In the genomic region with DNA sequence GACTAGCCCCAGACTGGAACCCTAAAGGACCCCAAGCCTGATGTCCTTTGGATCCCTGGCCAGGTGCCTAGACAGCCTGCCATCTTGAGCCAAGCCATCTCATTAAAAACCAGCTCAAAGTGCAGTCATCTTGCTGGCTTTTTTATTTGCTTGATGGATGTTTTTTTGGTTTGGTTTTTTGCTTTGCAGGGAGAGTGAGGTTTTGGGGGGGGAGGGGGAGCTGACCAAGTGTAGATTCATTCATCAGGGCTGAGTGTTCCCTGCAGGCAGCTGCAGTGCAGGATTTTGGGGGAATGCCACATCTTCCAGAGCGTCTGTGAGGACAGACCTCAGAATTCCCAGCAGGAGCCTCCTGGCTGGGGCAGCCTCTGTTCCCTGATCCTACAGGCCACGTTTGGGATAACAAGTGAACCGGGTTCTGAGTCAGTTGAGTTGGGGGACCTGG, we compare ENCODE assay signal across 19 mouse cellular contexts. TPM values are rescaled to one million over a fixed set of nuclear protein-coding genes. Genes with fewer than 3 reads are reported as not detected.
A peak's percentile ranks its signal among the peaks of the same experiment; 100 is the strongest.
DNase-seq lines count a peak whose midpoint lies in the region; ATAC-seq and TF ChIP-seq lines count a peak whose summit lies in the region.
"Had no signal": no experiment of that assay in that cellular context is flagged by ENCODE, and none has a peak within 500 bp of the region (broad histone marks: within the 10 kb centered on the region; RNA-seq: fewer than 3 reads in every experiment).

No protein-coding gene starts in this region.

- in situ Hi-C loops in CH12.LX (cut with MboI; ENCODE audit: low pct_ligation_motif_present, low pct_unique_long_range_greater_than_20kb, low sequenced_read_pairs), result no loop called here

- H3K36me3 ChIP-seq in kidney, adult 2 months (ENCODE audit: control insufficient read depth, insufficient read depth, low read length), result no peaks in the 10 kb centered on the region
- H3K36me3 ChIP-seq in kidney, embryonic 16.5 days (ENCODE audit: insufficient read depth, low read length), result peaks cover 40% of the 10 kb centered on the region
- peaks cover 64 to 92% of the 10 kb centered on the region in 2 experiments for H3K36me3 ChIP-seq in CH12.LX (replicated peaks in 1 of 2; ENCODE audit: control insufficient read depth in 1 of 2, insufficient read depth in 1 of 2, low read length in 1 of 2)

- H3K4me2 ChIP-seq in kidney, embryonic 16.5 days (replicated peaks; ENCODE audit: low read depth, low read length), result no peak overlapping the region
- no peak overlapping the region for H3K4me2 ChIP-seq in CH12.LX (ENCODE audit: insufficient read depth, low read depth, poor library complexity, severe bottlenecking)
- H3K4me2 ChIP-seq: forebrain, embryonic 12.5 days; hindbrain, embryonic 12.5 days; liver, embryonic 11.5 days; lung, embryonic 15.5 days had no signal

- WGBS in kidney, adult 2 months, result 21% methylated on average over 3 of the region's 3 CpGs
- WGBS in kidney, embryonic 16.5 days, result 14% methylated on average over 3 of the region's 3 CpGs

- H3K79me2 ChIP-seq in CH12.LX (replicated peaks; ENCODE audit: control insufficient read depth, extremely low read depth, insufficient read depth, poor library complexity, severe bottlenecking), result no peaks in the 10 kb centered on the region

- no peak for TF ChIP-seq EP300 in CH12.LX (IDR thresholded peaks at IDR 0.05; ENCODE audit: low read length)

- dilution Hi-C loops in CH12.LX (cut with MboI; ENCODE audit: extremely low pct_ligation_motif_present, extremely low pct_unique_long_range_greater_than_20kb, low sequenced_read_pairs), result no loop called here

- TF ChIP-seq POLR2A in kidney, adult 2 months (IDR thresholded peaks at IDR 0.05; ENCODE audit: low read depth, low read length), result no peak
- no peak for TF ChIP-seq POLR2A in CH12.LX (IDR thresholded peaks at IDR 0.05; ENCODE audit: low read depth, low read length)

- no peak for ATAC-seq in kidney, embryonic 16.5 days (ENCODE audit: low FRiP score, low TSS enrichment)
- ATAC-seq: Patski had no signal

- no peaks in the 10 kb centered on the region for H3K27me3 ChIP-seq in kidney, adult 2 months (replicated peaks; ENCODE audit: control insufficient read depth, insufficient read depth, low read length)
- peaks cover 13% of the 10 kb centered on the region for H3K27me3 ChIP-seq in kidney, embryonic 16.5 days (ENCODE audit: insufficient read depth, low read length)
- H3K27me3 ChIP-seq in CH12.LX (replicated peaks), result no peaks in the 10 kb centered on the region
- H3K27me3 ChIP-seq: Patski had no signal

- no peak overlapping the region for H3K9ac ChIP-seq in kidney, embryonic 16.5 days (replicated peaks; ENCODE audit: low read length)
- no peak overlapping the region for H3K9ac ChIP-seq in CH12.LX (ENCODE audit: insufficient read depth, low read depth)
- H3K9ac ChIP-seq: forebrain, embryonic 12.5 days; hindbrain, embryonic 12.5 days; lung, embryonic 15.5 days had no signal

- H3K27ac ChIP-seq in kidney, adult 2 months (ENCODE audit: insufficient read depth, low read depth, low read length), result 0 out of 2 replicates have a peak overlapping the region, but pooled peaks have one; percentile 15
- no peak overlapping the region for H3K27ac ChIP-seq in kidney, embryonic 16.5 days (ENCODE audit: low read length)
- H3K27ac ChIP-seq in CH12.LX (ENCODE audit: insufficient read depth, low read depth), result no peak overlapping the region
- H3K27ac ChIP-seq: forebrain, embryonic 12.5 days; gastrocnemius, adult 2 months; hindbrain, embryonic 12.5 days; lung, embryonic 15.5 days had no signal

- TF ChIP-seq RAD21 in CH12.LX (IDR thresholded peaks at IDR 0.05; ENCODE audit: low read depth, low read length), result no peak

- DNase-seq in kidney, adult 2 months, result peak; percentile 86
- DNase-seq in 3T3-L1 (ENCODE audit: low read depth, low spot score) (peak; percentile 67), CH12.LX (ENCODE audit: extremely low read depth) (no peak)
- peak; percentile 80 for DNase-seq in kidney, adult 9 months
- DNase-seq in urinary bladder, adult 2 months (ENCODE audit: low spot score), result no peak
- DNase-seq in retina, postnatal 1 day, result no peak
- DNase-seq in right cerebral cortex, postnatal 4 days, result no peak
- DNase-seq: cerebellum, adult 2 months; gastrocnemius, adult 2 months; heart, adult 18-20 months; thymus, postnatal 14 days had no signal

- peaks cover 22% of the 10 kb centered on the region for H3K4me1 ChIP-seq in kidney, adult 2 months (ENCODE audit: control insufficient read depth, insufficient read depth, low read length)
- peaks cover 15% of the 10 kb centered on the region for H3K4me1 ChIP-seq in kidney, embryonic 16.5 days (ENCODE audit: insufficient read depth, low read length)
- no peaks in the 10 kb centered on the region for H3K4me1 ChIP-seq in CH12.LX (ENCODE audit: control insufficient read depth in 1 of 2, insufficient read depth in 2 of 2)

- 0 out of 2 replicates have a peak, but pooled peaks have one; percentile 0 for TF ChIP-seq CTCF in kidney, adult 2 months (conservative IDR thresholded peaks at IDR 0.05; ENCODE audit: insufficient read depth, insufficient read length, low read depth, low read length)
- no peak for TF ChIP-seq CTCF in CH12.LX (conservative IDR thresholded peaks at IDR 0.05 in 1 of 2, IDR thresholded peaks at IDR 0.05 in 1 of 2; ENCODE audit: low read depth in 2 of 2, low read length in 2 of 2)

- no peak overlapping the region for H3K4me3 ChIP-seq in kidney, adult 2 months (ENCODE audit: insufficient read depth, low read depth, low read length)
- H3K4me3 ChIP-seq in kidney, embryonic 16.5 days (ENCODE audit: low read length), result no peak overlapping the region
- H3K4me3 ChIP-seq in CH12.LX (replicated peaks in 1 of 3; ENCODE audit: low read depth in 2 of 3, low read length in 2 of 3, poor library complexity in 1 of 3), result no peak overlapping the region
- H3K4me3 ChIP-seq: forebrain, embryonic 12.5 days; gastrocnemius, adult 2 months; hindbrain, embryonic 12.5 days; lung, embryonic 15.5 days; megakaryocyte, embryonic 14.5 days had no signal

- no peaks in the 10 kb centered on the region for H3K9me3 ChIP-seq in kidney, embryonic 16.5 days (ENCODE audit: low read length)
- H3K9me3 ChIP-seq in CH12.LX (replicated peaks; ENCODE audit: low read length), result no peaks in the 10 kb centered on the region
- H3K9me3 ChIP-seq: forebrain, embryonic 12.5 days; hindbrain, embryonic 12.5 days; lung, embryonic 15.5 days; megakaryocyte, embryonic 14.5 days had no signal

TF ChIP-seq in CH12.LX, 34 proteins besides CTCF, POLR2A, EP300 and RAD21:
- peak; percentile 31; the same call in 1 of the 2 replicates for TF ChIP-seq POLR2AphosphoS2 (IDR thresholded peaks at IDR 0.05; ENCODE audit: low read depth, low read length)
- TF ChIP-seq ETS1 (conservative IDR thresholded peaks at IDR 0.05; ENCODE audit: low read depth, low read length), result no peak

RNA-seq across cellular contexts. Expression of a gene that starts 1.4 kb away (rescaled TPM):
- 1.6 and 2.0 TPM in 2 replicates for polyA plus RNA-seq in kidney, adult 2 months (2012; rRNA removed)
- 0.54 and 0.71 TPM in 2 replicates for polyA plus RNA-seq in kidney, embryonic 16.5 days (2015; fragmentation: Nextera tagmentation; extraction: Ambion mirVana)
- total RNA-seq in CH12.LX (2012; rRNA removed) (0.59 and 0.76 TPM in 2 replicates), CH12.LX (2014; rRNA removed) (0.27 and 0.30 TPM in 2 replicates)
- 0.56 and 0.78 TPM in 2 replicates for polyA plus RNA-seq in CH12.LX (2012; ENCODE audit: insufficient read length, low read depth)
- 0.04 TPM in 1 of 2 replicates, not detected in the other for polyA plus RNA-seq in urinary bladder, adult 2 months (2012; rRNA removed)
- polyA plus RNA-seq: small intestine, adult 2 months had no signal

RNA-seq across cellular contexts. Expression of a gene that starts 9.2 kb away (rescaled TPM):
- polyA plus RNA-seq in kidney, adult 2 months (2012; rRNA removed), result 60.4 and 67.5 TPM in 2 replicates
- polyA plus RNA-seq in kidney, embryonic 16.5 days (2015; fragmentation: Nextera tagmentation; extraction: Ambion mirVana), result 101 and 113 TPM in 2 replicates
- total RNA-seq in CH12.LX (2012; rRNA removed) (92.1 and 111 TPM in 2 replicates), CH12.LX (2014; rRNA removed) (59.7 and 70.8 TPM in 2 replicates)
- 54.2 and 69.7 TPM in 2 replicates for polyA plus RNA-seq in CH12.LX (2012; ENCODE audit: insufficient read length, low read depth)
- 23.5 and 25.0 TPM in 2 replicates for polyA plus RNA-seq in urinary bladder, adult 2 months (2012; rRNA removed)

RNA-seq across cellular contexts. Expression of a gene that starts 15.0 kb away (rescaled TPM):
- polyA plus RNA-seq in kidney, adult 2 months (2012; rRNA removed), result 262 and 316 TPM in 2 replicates
- polyA plus RNA-seq in kidney, embryonic 16.5 days (2015; fragmentation: Nextera tagmentation; extraction: Ambion mirVana), result 10.8 and 11.2 TPM in 2 replicates
- 67.1 and 71.7 TPM in 2 replicates for total RNA-seq in CH12.LX (2012; rRNA removed)
- total RNA-seq in CH12.LX (2014; rRNA removed), result 50.1 and 50.2 TPM in 2 replicates
- 66.0 and 84.2 TPM in 2 replicates for polyA plus RNA-seq in CH12.LX (2012; ENCODE audit: insufficient read length, low read depth)
- 135 and 159 TPM in 2 replicates for polyA plus RNA-seq in urinary bladder, adult 2 months (2012; rRNA removed)

RNA-seq across cellular contexts. Expression of a gene that starts 19.2 kb away (rescaled TPM):
- 52.3 and 55.5 TPM in 2 replicates for polyA plus RNA-seq in kidney, adult 2 months (2012; rRNA removed)
- 309 and 332 TPM in 2 replicates for polyA plus RNA-seq in kidney, embryonic 16.5 days (2015; fragmentation: Nextera tagmentation; extraction: Ambion mirVana)
- 26.3 and 26.9 TPM in 2 replicates for total RNA-seq in CH12.LX (2012; rRNA removed)
- 46.3 and 49.0 TPM in 2 replicates for total RNA-seq in CH12.LX (2014; rRNA removed)
- 52.6 and 62.7 TPM in 2 replicates for polyA plus RNA-seq in CH12.LX (2012; ENCODE audit: insufficient read length, low read depth)
- 173 and 185 TPM in 2 replicates for polyA plus RNA-seq in urinary bladder, adult 2 months (2012; rRNA removed)

RNA-seq across cellular contexts. Expression of a gene that starts 27.1 kb away (rescaled TPM):
- polyA plus RNA-seq in kidney, adult 2 months (2012; rRNA removed), result 10.6 and 11.8 TPM in 2 replicates
- polyA plus RNA-seq in kidney, embryonic 16.5 days (2015; fragmentation: Nextera tagmentation; extraction: Ambion mirVana), result 4.2 and 4.4 TPM in 2 replicates
- total RNA-seq in CH12.LX (2012; rRNA removed), result 6.8 and 7.0 TPM in 2 replicates
- 2.3 TPM in 2 replicates for total RNA-seq in CH12.LX (2014; rRNA removed)
- polyA plus RNA-seq in CH12.LX (2012; ENCODE audit: insufficient read length, low read depth), result 5.4 and 6.1 TPM in 2 replicates
- polyA plus RNA-seq in urinary bladder, adult 2 months (2012; rRNA removed), result 7.5 and 9.2 TPM in 2 replicates

Comparison
In these comparisons a context has a peak if more than half of its experiments do, and no peak if none do; other contexts are left out.
1. DNase-seq: peak in kidney, adult 2 months (single experiment), 3T3-L1 (single experiment) and kidney, adult 9 months (single experiment); none in CH12.LX (single experiment), urinary bladder, adult 2 months (single experiment), retina, postnatal 1 day (single experiment) and right cerebral cortex, postnatal 4 days (single experiment).